Comparison of ENCODE assay signal across 11 mouse cellular contexts in genomic region chr4:114558487-114558886, GRCm38 (mm10).
A peak's percentile ranks its signal among the peaks of the same experiment; 100 is the strongest.
DNase-seq lines count a peak whose midpoint lies in the region; ATAC-seq and TF ChIP-seq lines count a peak whose summit lies in the region.
"Had no signal": no experiment of that assay in that cellular context is flagged by ENCODE, and none has a peak within 500 bp of the region (broad histone marks: within the 10 kb centered on the region; RNA-seq: fewer than 3 reads in every experiment).

No protein-coding gene starts in this region.

- TF ChIP-seq EP300 in heart, adult 2 months (IDR thresholded peaks at IDR 0.05; ENCODE audit: insufficient read depth, low read depth, low read length) = no peak
- TF ChIP-seq EP300 in lung, postnatal 0 days (IDR thresholded peaks at IDR 0.05) = no peak

- no peaks in the 10 kb centered on the region for H3K36me3 ChIP-seq in heart, embryonic 12.5 days
- H3K36me3 ChIP-seq in heart, adult 2 months (ENCODE audit: control insufficient read depth, insufficient read depth, low read length) = no peaks in the 10 kb centered on the region
- no peaks in the 10 kb centered on the region for H3K36me3 ChIP-seq in lung, postnatal 0 days (ENCODE audit: insufficient read depth, low read length)
- H3K36me3 ChIP-seq: embryonic facial prominence, embryonic 15.5 days had no signal

- intact Hi-C loops in heart, adult 2 months (cut with DNase I) = no loop called here

- peaks cover 52% of the 10 kb centered on the region for H3K4me1 ChIP-seq in heart, embryonic 12.5 days (replicated peaks)
- H3K4me1 ChIP-seq in heart, adult 2 months (ENCODE audit: control insufficient read depth, insufficient read depth, low read length) = peaks cover 3% of the 10 kb centered on the region; the same call in 1 of the 2 replicates
- H3K4me1 ChIP-seq in lung, postnatal 0 days (ENCODE audit: insufficient read depth, low read depth, low read length) = no peaks in the 10 kb centered on the region

- H3K27me3 ChIP-seq in heart, embryonic 12.5 days (replicated peaks) = peaks cover 16% of the 10 kb centered on the region; the same call in 1 of the 2 replicates
- H3K27me3 ChIP-seq in heart, adult 2 months (ENCODE audit: control insufficient read depth, insufficient read depth, low read length) = no peaks in the 10 kb centered on the region
- H3K27me3 ChIP-seq in lung, postnatal 0 days (replicated peaks; ENCODE audit: insufficient read depth, low read length) = no peaks in the 10 kb centered on the region
- H3K27me3 ChIP-seq: embryonic facial prominence, embryonic 15.5 days had no signal

- TF ChIP-seq POLR2A in heart, adult 2 months (IDR thresholded peaks at IDR 0.05; ENCODE audit: insufficient read depth, low read depth, low read length) = no peak

- no peak overlapping the region for H3K27ac ChIP-seq in heart, embryonic 12.5 days (ENCODE audit: poor library complexity, severe bottlenecking)
- no peak overlapping the region for H3K27ac ChIP-seq in heart, adult 2 months
- no peak overlapping the region for H3K27ac ChIP-seq in lung, postnatal 0 days (ENCODE audit: low read length)
- H3K27ac ChIP-seq: embryonic facial prominence, embryonic 15.5 days; liver, embryonic 14.5 days had no signal

- peak; percentile 69 for ATAC-seq in heart, embryonic 12.5 days (ENCODE audit: insufficient number of reproducible peaks, low FRiP score)
- ATAC-seq in lung, postnatal 0 days = 0 out of 2 replicates have a peak, but pooled peaks have one; percentile 19
- ATAC-seq in megakaryocyte, adult 5-6 weeks (ENCODE audit: poor library complexity, severe bottlenecking) = no peak
- ATAC-seq: midbrain, embryonic 16.5 days had no signal

- no peak overlapping the region for H3K4me3 ChIP-seq in heart, embryonic 12.5 days
- H3K4me3 ChIP-seq in heart, adult 2 months = no peak overlapping the region
- H3K4me3 ChIP-seq in lung, postnatal 0 days (ENCODE audit: low read depth, low read length) = no peak overlapping the region
- H3K4me3 ChIP-seq: embryonic facial prominence, embryonic 15.5 days had no signal

- no peak overlapping the region for H3K9ac ChIP-seq in heart, embryonic 12.5 days
- H3K9ac ChIP-seq in heart, adult 2 months (ENCODE audit: low read depth, low read length) = no peak overlapping the region
- no peak overlapping the region for H3K9ac ChIP-seq in lung, postnatal 0 days (replicated peaks; ENCODE audit: low read depth)
- H3K9ac ChIP-seq: embryonic facial prominence, embryonic 15.5 days; liver, embryonic 14.5 days had no signal

- H3K9me3 ChIP-seq in heart, embryonic 12.5 days (replicated peaks) = no peaks in the 10 kb centered on the region
- no peaks in the 10 kb centered on the region for H3K9me3 ChIP-seq in lung, postnatal 0 days (ENCODE audit: low read length)
- H3K9me3 ChIP-seq: embryonic facial prominence, embryonic 15.5 days had no signal

- H3K4me2 ChIP-seq in heart, embryonic 12.5 days = 0 out of 2 replicates have a peak overlapping the region, but pooled peaks have one; percentile 1
- no peak overlapping the region for H3K4me2 ChIP-seq in lung, postnatal 0 days (replicated peaks; ENCODE audit: low read depth, low read length)
- H3K4me2 ChIP-seq: embryonic facial prominence, embryonic 15.5 days had no signal

- no peak for DNase-seq in heart, adult 2 months
- DNase-seq in lung, postnatal 0 days (ENCODE audit: low spot score) = peak; percentile 29
- DNase-seq in lung, postnatal 14 days = no peak
- peak; percentile 68 to 75 for DNase-seq in kidney, adult 8-10 months
- DNase-seq in yolk sac, embryonic 10.5 days (ENCODE audit: low spot score) = peak; percentile 74
- DNase-seq: cerebellum, adult 9-10 months had no signal

- H3K79me2 ChIP-seq in heart, adult 2 months (replicated peaks; ENCODE audit: control insufficient read depth, insufficient read depth, low read length) = no peaks in the 10 kb centered on the region

- 11% methylated on average over 3 of the region's 3 CpGs for WGBS in heart, embryonic 12.5 days
- WGBS in heart, adult 2 months = 70% methylated on average over 3 of the region's 3 CpGs
- 37% methylated on average over 3 of the region's 3 CpGs for WGBS in lung, postnatal 0 days

- no peak for TF ChIP-seq CTCF in heart, adult 2 months (IDR thresholded peaks at IDR 0.05)
- no peak for TF ChIP-seq CTCF in lung, postnatal 0 days (IDR thresholded peaks at IDR 0.05)

Comparison
In these comparisons a context has a peak if more than half of its experiments do, and no peak if none do; other contexts are left out.
1. DNase-seq: peak in lung, postnatal 0 days (single experiment), kidney, adult 8-10 months (2 of 2) and yolk sac, embryonic 10.5 days (single experiment); none in heart, adult 2 months (0 of 2) and lung, postnatal 14 days (single experiment).